Mouse (Mus musculus) kidney, postnatal 0 days (tissue): ENCODE measurements around the gene Emc3. TPM values are rescaled to one million over a fixed set of nuclear protein-coding genes. Genes with fewer than 3 reads are reported as not detected.

Source experiments
- ATAC-seq: fragments of 200-750 bp; cut with Nextera tagmentation; replicated peaks from 2 replicates; pipeline ENCODE4 v1.8.0; 2017; ENCODE audit warnings: low read depth, moderate number of reproducible peaks, moderate TSS enrichment, moderate library complexity; ENCODE audit not compliant: low FRiP score
- DNase-seq: peaks from one replicate; pipeline ENCODE4 v3.0.0-alpha.2; 2016; ENCODE audit warnings: low spot score
- H3K27ac ChIP-seq: fragments of 300-500 bp; sonication (generic); 2 replicates; pipeline ENCODE4 v1.5.1; 2014; ENCODE audit warnings: mild to moderate bottlenecking
- H3K27me3 ChIP-seq: fragments of 300-500 bp; sonication (generic); 2 replicates; pipeline ENCODE4 v1.6.1; 2014; ENCODE audit warnings: low read length, mixed read lengths; ENCODE audit not compliant: insufficient read depth
- H3K36me3 ChIP-seq: fragments of 300-500 bp; sonication (generic); 2 replicates; pipeline ENCODE4 v1.6.1; 2014; ENCODE audit warnings: low read length, mixed read lengths; ENCODE audit not compliant: insufficient read depth
- H3K4me1 ChIP-seq: fragments of 300-500 bp; sonication (generic); replicated peaks from 2 replicates; pipeline ENCODE4 v1.6.1; 2014; ENCODE audit warnings: antibody characterized with exemption, low read length, mixed read lengths; ENCODE audit not compliant: insufficient read depth
- H3K4me2 ChIP-seq: fragments of 300-500 bp; sonication (generic); 2 replicates; pipeline ENCODE4 v1.6.1; 2014; ENCODE audit warnings: mild to moderate bottlenecking, low read length, moderate library complexity, mixed read lengths
- H3K4me3 ChIP-seq: fragments of 300-500 bp; sonication (generic); replicated peaks from 2 replicates; pipeline ENCODE4 v1.5.1; 2014; ENCODE audit warnings: low read depth, low read length
- H3K9ac ChIP-seq: fragments of 300-500 bp; sonication (generic); 2 replicates; pipeline ENCODE4 v1.6.1; 2014; ENCODE audit warnings: low read depth, low read length
- H3K9me3 ChIP-seq: fragments of 300-500 bp; sonication (generic); replicated peaks from 2 replicates; pipeline ENCODE4 v1.6.1; 2016; ENCODE audit warnings: low read length, inconsistent platforms, mixed read lengths
- CTCF ChIP-seq: IDR thresholded peaks from 2 replicates; pipeline ENCODE4 v1.5.1; 2016; ENCODE audit warnings: antibody characterized with exemption, low read depth, mild to moderate bottlenecking, moderate library complexity
- WGBS: fragments of 180-500 bp; shearing (Covaris S2); extraction: QIAGEN DNeasy Blood & Tissue Kit; methylation state at CpG from one replicate; pipeline ENCODE4 v1.1.7; 2014; 5-methylcytosine and 5-hydroxymethylcytosine counted together
- polyA plus RNA-seq: library from polyadenylated mRNA; unstranded; fragments of >200 nt; fragmentation: Nextera tagmentation; extraction: Ambion mirVana; gene quantifications from 2 replicates; pipeline ENCODE4 v1.2.1, GENCODE M21; 2015

The Emc3 gene
- polyA plus RNA-seq, 1 experiment from 2014 or later, result 114 TPM

GRCm38 (mm10) chr6:113477353-113477752 is 54.1 kb downstream of the Emc3 start:
- TF ChIP-seq CTCF, result no peak
- Histone ChIP-seq H3K36me3 (no peaks in the 10 kb centered on the region), H3K9ac (no peak overlapping the region), H3K4me3 (no peak overlapping the region), H3K27me3 (no peaks in the 10 kb centered on the region), H3K4me2 (no peak overlapping the region), H3K4me1 (peaks cover 9% of the 10 kb centered on the region; the same call in 1 of the 2 replicates), H3K27ac (no peak overlapping the region), H3K9me3 (no peaks in the 10 kb centered on the region)
- 30% methylated on average over 7 of the region's 7 CpGs for WGBS
- DNase-seq (no peak), ATAC-seq (no peak)

- Histone ChIP-seq H3K4me3 (no peak overlapping the region), H3K9ac (no peak overlapping the region), H3K4me1 (peaks cover 25% of the 10 kb centered on the region; the same call in 1 of the 2 replicates), H3K9me3 (no peaks in the 10 kb centered on the region), H3K27me3 (no peaks in the 10 kb centered on the region), H3K27ac (no peak overlapping the region), H3K4me2 (no peak overlapping the region), H3K36me3 (no peaks in the 10 kb centered on the region)
- WGBS, result 92% methylated on average over 6 of the region's 6 CpGs
- DNase-seq (no peak), ATAC-seq (no peak)
- TF ChIP-seq CTCF, result no peak
These were observed 57.7 kb downstream of the Emc3 start for GRCm38 (mm10) chr6:113473715-113474114.

DNA sequence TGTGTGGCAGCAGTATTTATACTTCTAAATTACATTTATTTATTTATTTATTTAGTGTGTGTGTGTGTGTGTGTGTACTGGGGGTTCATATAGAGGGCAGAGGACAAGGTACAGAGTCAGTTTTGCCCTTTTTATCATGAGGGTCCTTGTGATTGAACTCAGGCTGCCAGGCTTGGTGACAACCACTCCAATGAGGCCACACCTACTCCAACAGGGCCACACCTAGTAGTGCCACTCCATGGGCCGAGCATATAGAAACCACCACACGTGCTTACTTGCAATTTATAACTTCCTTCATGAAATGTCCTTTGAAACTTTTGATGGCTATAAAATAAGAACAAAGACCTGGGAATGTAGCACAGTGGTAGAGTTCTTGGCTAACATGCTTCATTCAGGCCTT is 58.2 kb downstream of the Emc3 start:
- WGBS, result 56% methylated on average over 2 of the region's 2 CpGs
- Histone ChIP-seq H3K9me3 (no peaks in the 10 kb centered on the region), H3K4me1 (peaks cover 26% of the 10 kb centered on the region; the same call in 1 of the 2 replicates), H3K4me3 (no peak overlapping the region), H3K36me3 (no peaks in the 10 kb centered on the region), H3K27ac (no peak overlapping the region), H3K9ac (no peak overlapping the region), H3K4me2 (no peak overlapping the region), H3K27me3 (no peaks in the 10 kb centered on the region)
- ATAC-seq, result no peak
- DNase-seq, result no peak
- TF ChIP-seq CTCF, result no peak

DNA sequence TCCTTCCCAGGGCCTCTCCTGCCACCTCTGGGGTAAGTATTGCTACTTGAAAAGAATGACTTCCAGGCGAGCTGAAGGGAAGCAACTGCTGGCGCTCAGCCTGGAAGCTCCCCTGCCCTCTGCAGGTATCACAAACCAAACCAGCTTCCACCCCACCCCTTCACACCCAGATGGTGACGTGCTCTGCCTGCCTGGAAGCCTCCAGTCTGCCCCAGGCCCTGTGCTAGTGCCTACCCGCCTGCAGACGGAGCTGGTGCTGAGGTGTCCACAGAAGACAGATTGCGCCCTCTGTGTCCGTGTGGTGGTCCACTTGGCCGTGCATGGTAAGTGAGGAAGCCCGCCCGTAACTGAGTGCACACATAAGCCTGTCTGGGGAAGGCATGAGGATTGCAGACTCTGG is 59.4 kb downstream of the Emc3 start:
- WGBS, result 70% methylated on average over 10 of the region's 10 CpGs
- peak overlapping the region; percentile 10; the same call in 1 of the 2 replicates for H3K9ac ChIP-seq
- ATAC-seq, result no peak

GRCm38 (mm10) chr6:113471297-113471936 is 60.0 kb downstream of the Emc3 start, which contains the start of gene Il17rc:
Gene Il17rc (plus strand): TSS chr6:113471427.
- no peaks in the 10 kb centered on the region for H3K27me3 ChIP-seq
- H3K9ac ChIP-seq, result peak within 1 kb of the TSS; percentile 69
- WGBS, result 16% methylated on average over 12 of the region's 12 CpGs
- peaks cover 26% of the 10 kb centered on the region; the same call in 1 of the 2 replicates for H3K4me1 ChIP-seq
- H3K36me3 ChIP-seq, result no peaks in the 10 kb centered on the region
- peak; percentile 67 for ATAC-seq
- H3K9me3 ChIP-seq, result no peaks in the 10 kb centered on the region
- H3K27ac ChIP-seq, result peak within 1 kb of the TSS; percentile 82
- H3K4me2 ChIP-seq, result peak within 1 kb of the TSS; percentile 77
- H3K4me3 ChIP-seq, result peak within 1 kb of the TSS; percentile 36
- TF ChIP-seq CTCF, result no peak
- DNase-seq, result peak; percentile 75

More for the DNA sequence above, 59.4 kb downstream of the Emc3 start:
- Histone ChIP-seq H3K27ac (peak overlapping the region; percentile 82), H3K4me2 (peak overlapping the region; percentile 77), H3K4me3 (peak overlapping the region; percentile 36; the same call in 1 of the 2 replicates), H3K27me3 (no peaks in the 10 kb centered on the region), H3K4me1 (peaks cover 26% of the 10 kb centered on the region; the same call in 1 of the 2 replicates), H3K36me3 (no peaks in the 10 kb centered on the region), H3K9me3 (no peaks in the 10 kb centered on the region)
- peak; percentile 12; the same call in 1 of the 2 replicates for TF ChIP-seq CTCF
- no peak for DNase-seq

GRCm38 (mm10) chr6:113469432-113469831 is 62.0 kb downstream of the Emc3 start:
- peak; percentile 50 for ATAC-seq
- no peaks in the 10 kb centered on the region for H3K27me3 ChIP-seq
- H3K36me3 ChIP-seq, result no peaks in the 10 kb centered on the region
- peaks cover 26% of the 10 kb centered on the region; the same call in 1 of the 2 replicates for H3K4me1 ChIP-seq
- H3K4me3 ChIP-seq, result peak overlapping the region; percentile 33
- no peaks in the 10 kb centered on the region for H3K9me3 ChIP-seq
- peak overlapping the region; percentile 72 for H3K4me2 ChIP-seq
- H3K9ac ChIP-seq, result peak overlapping the region; percentile 29; the same call in 1 of the 2 replicates
- WGBS, result 1% methylated on average over 31 of the region's 31 CpGs
- DNase-seq, result peak; percentile 87
- TF ChIP-seq CTCF, result peak; percentile 78
- H3K27ac ChIP-seq, result no peak overlapping the region
